Mouse (Mus musculus): ENCODE measurements around the gene Lrrk1. TPM values are rescaled to one million over a fixed set of nuclear protein-coding genes. Genes with fewer than 3 reads are reported as not detected.

Gene Lrrk1
- polyA plus RNA-seq, 1 experiment from 2014 or later: 5.8 TPM

GRCm38 (mm10) chr7:66257232-66257631 is 130.9 kb downstream of the Lrrk1 start:
- Histone ChIP-seq H3K4me2 (ENCODE audit: low read depth, severe bottlenecking) (no peak overlapping the region), H3K9me3 (ENCODE audit: control insufficient read depth, low read length) (no peaks in the 10 kb centered on the region), H3K27me3 (ENCODE audit: control insufficient read depth, insufficient read depth, low read length) (no peaks in the 10 kb centered on the region), H3K4me3 (ENCODE audit: low read depth, low read length) (no peak overlapping the region), H3K9ac (ENCODE audit: low read length) (no peak overlapping the region), H3K4me1 (ENCODE audit: control insufficient read depth, insufficient read depth, low read length) (no peaks in the 10 kb centered on the region), H3K36me3 (ENCODE audit: control insufficient read depth, insufficient read depth, low read length) (no peaks in the 10 kb centered on the region), H3K27ac (replicated peaks; ENCODE audit: low read depth, low read length) (no peak overlapping the region)
- no peak for DNase-seq (ENCODE audit: low spot score)
- WGBS: 87% methylated on average over 5 of the region's 5 CpGs
- ATAC-seq (ENCODE audit: insufficient number of reproducible peaks, low FRiP score, low TSS enrichment, low read depth): no peak

GRCm38 (mm10) chr7:66256441-66256840 is 131.7 kb downstream of the Lrrk1 start:
- 87% methylated on average over 5 of the region's 5 CpGs for WGBS
- H3K4me3 ChIP-seq (ENCODE audit: low read depth, low read length): no peak overlapping the region
- no peak overlapping the region for H3K9ac ChIP-seq (ENCODE audit: low read length)
- ATAC-seq (ENCODE audit: insufficient number of reproducible peaks, low FRiP score, low TSS enrichment, low read depth) (no peak), DNase-seq (ENCODE audit: low spot score) (no peak)
- H3K4me2 ChIP-seq (ENCODE audit: low read depth, severe bottlenecking): no peak overlapping the region
- no peak overlapping the region for H3K27ac ChIP-seq (replicated peaks; ENCODE audit: low read depth, low read length)
- no peaks in the 10 kb centered on the region for H3K27me3 ChIP-seq (ENCODE audit: control insufficient read depth, insufficient read depth, low read length)
- no peaks in the 10 kb centered on the region for H3K36me3 ChIP-seq (ENCODE audit: control insufficient read depth, insufficient read depth, low read length)
- no peaks in the 10 kb centered on the region for H3K9me3 ChIP-seq (ENCODE audit: control insufficient read depth, low read length)
- no peaks in the 10 kb centered on the region for H3K4me1 ChIP-seq (ENCODE audit: control insufficient read depth, insufficient read depth, low read length)

DNA sequence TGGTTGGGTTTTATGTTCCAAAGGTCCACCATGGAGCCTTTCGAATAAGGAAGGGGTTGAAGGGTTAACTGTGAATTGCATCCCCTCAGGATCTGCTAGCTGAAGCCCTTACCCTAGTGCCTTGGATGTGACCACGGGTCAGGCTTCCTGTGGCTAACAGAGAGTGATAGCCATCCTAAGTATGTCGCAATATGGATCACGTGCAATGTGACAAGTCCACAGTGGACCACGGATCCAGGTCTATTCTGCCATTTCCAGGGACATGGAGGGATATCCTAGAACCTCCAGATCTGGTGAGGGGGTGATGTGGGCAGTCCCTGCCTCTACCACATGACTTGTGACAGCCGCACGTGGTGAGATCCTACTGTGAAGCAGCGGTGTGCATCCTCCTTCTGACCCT is 133.2 kb downstream of the Lrrk1 start:
- no peaks in the 10 kb centered on the region for H3K36me3 ChIP-seq (ENCODE audit: control insufficient read depth, insufficient read depth, low read length)
- no peaks in the 10 kb centered on the region for H3K4me1 ChIP-seq (ENCODE audit: control insufficient read depth, insufficient read depth, low read length)
- H3K4me2 ChIP-seq (ENCODE audit: low read depth, severe bottlenecking): no peak overlapping the region
- no peaks in the 10 kb centered on the region for H3K9me3 ChIP-seq (ENCODE audit: control insufficient read depth, low read length)
- WGBS: 87% methylated on average over 8 of the region's 8 CpGs
- H3K9ac ChIP-seq (ENCODE audit: low read length): no peak overlapping the region
- no peaks in the 10 kb centered on the region for H3K27me3 ChIP-seq (ENCODE audit: control insufficient read depth, insufficient read depth, low read length)
- no peak overlapping the region for H3K4me3 ChIP-seq (ENCODE audit: low read depth, low read length)
- H3K27ac ChIP-seq (replicated peaks; ENCODE audit: low read depth, low read length): no peak overlapping the region
- no peak for DNase-seq (ENCODE audit: low spot score)
- ATAC-seq (ENCODE audit: insufficient number of reproducible peaks, low FRiP score, low TSS enrichment, low read depth): no peak

- Histone ChIP-seq H3K36me3 (ENCODE audit: control insufficient read depth, insufficient read depth, low read length) (no peaks in the 10 kb centered on the region), H3K4me3 (ENCODE audit: low read depth, low read length) (no peak overlapping the region), H3K4me2 (ENCODE audit: low read depth, severe bottlenecking) (no peak overlapping the region), H3K4me1 (ENCODE audit: control insufficient read depth, insufficient read depth, low read length) (no peaks in the 10 kb centered on the region), H3K9me3 (ENCODE audit: control insufficient read depth, low read length) (no peaks in the 10 kb centered on the region), H3K9ac (ENCODE audit: low read length) (no peak overlapping the region), H3K27ac (replicated peaks; ENCODE audit: low read depth, low read length) (no peak overlapping the region), H3K27me3 (ENCODE audit: control insufficient read depth, insufficient read depth, low read length) (no peaks in the 10 kb centered on the region)
- DNase-seq (ENCODE audit: low spot score) (no peak), ATAC-seq (ENCODE audit: insufficient number of reproducible peaks, low FRiP score, low TSS enrichment, low read depth) (no peak)
- WGBS: 90% methylated on average over 8 of the region's 8 CpGs
Measured at GRCm38 (mm10) chr7:66253975-66254651, 134.0 kb downstream of the Lrrk1 start.

- Histone ChIP-seq H3K9me3 (ENCODE audit: control insufficient read depth, low read length) (no peaks in the 10 kb centered on the region), H3K27ac (replicated peaks; ENCODE audit: low read depth, low read length) (no peak overlapping the region), H3K4me3 (ENCODE audit: low read depth, low read length) (no peak overlapping the region), H3K27me3 (ENCODE audit: control insufficient read depth, insufficient read depth, low read length) (no peaks in the 10 kb centered on the region), H3K4me1 (ENCODE audit: control insufficient read depth, insufficient read depth, low read length) (peaks cover 5% of the 10 kb centered on the region; the same call in 1 of the 2 replicates), H3K9ac (ENCODE audit: low read length) (no peak overlapping the region), H3K4me2 (ENCODE audit: low read depth, severe bottlenecking) (no peak overlapping the region), H3K36me3 (ENCODE audit: control insufficient read depth, insufficient read depth, low read length) (no peaks in the 10 kb centered on the region)
- peak; percentile 79 for DNase-seq (ENCODE audit: low spot score)
- ATAC-seq (ENCODE audit: insufficient number of reproducible peaks, low FRiP score, low TSS enrichment, low read depth): peak; percentile 55; the same call in 1 of the 2 replicates
- 33% methylated on average over 6 of the region's 6 CpGs for WGBS
Measured at GRCm38 (mm10) chr7:66250030-66250429, 138.1 kb downstream of the Lrrk1 start.

DNA sequence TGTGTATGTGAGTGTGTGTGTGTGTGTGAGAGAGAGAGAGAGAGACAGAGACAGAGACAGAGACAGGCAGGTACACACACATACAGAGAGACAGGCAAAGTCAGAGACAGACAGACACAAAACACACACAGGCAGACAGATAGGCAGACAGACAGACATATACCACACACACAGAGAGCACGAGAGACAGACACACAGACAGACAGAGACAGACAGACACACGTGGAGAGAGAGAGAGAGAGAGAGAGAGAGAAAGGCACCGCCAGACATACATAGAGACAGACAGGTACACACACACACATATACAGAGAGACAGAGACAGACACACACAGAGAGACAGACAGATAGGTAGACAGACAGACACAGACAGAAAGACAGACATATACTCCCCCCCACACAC is 138.7 kb downstream of the Lrrk1 start:
- 94% methylated on average over 3 of the region's 3 CpGs for WGBS
- DNase-seq (ENCODE audit: low spot score): no peak
- H3K4me2 ChIP-seq (ENCODE audit: low read depth, severe bottlenecking): no peak overlapping the region
- ATAC-seq (ENCODE audit: insufficient number of reproducible peaks, low FRiP score, low TSS enrichment, low read depth): no peak
- no peak overlapping the region for H3K9ac ChIP-seq (ENCODE audit: low read length)
- H3K27ac ChIP-seq (replicated peaks; ENCODE audit: low read depth, low read length): no peak overlapping the region
- peaks cover 5% of the 10 kb centered on the region; the same call in 1 of the 2 replicates for H3K4me1 ChIP-seq (ENCODE audit: control insufficient read depth, insufficient read depth, low read length)
- H3K4me3 ChIP-seq (ENCODE audit: low read depth, low read length): no peak overlapping the region
- H3K27me3 ChIP-seq (ENCODE audit: control insufficient read depth, insufficient read depth, low read length): no peaks in the 10 kb centered on the region
- H3K36me3 ChIP-seq (ENCODE audit: control insufficient read depth, insufficient read depth, low read length): no peaks in the 10 kb centered on the region
- H3K9me3 ChIP-seq (ENCODE audit: control insufficient read depth, low read length): no peaks in the 10 kb centered on the region

- no peak overlapping the region for H3K4me3 ChIP-seq (ENCODE audit: low read depth, low read length)
- no peaks in the 10 kb centered on the region for H3K36me3 ChIP-seq (ENCODE audit: control insufficient read depth, insufficient read depth, low read length)
- H3K27ac ChIP-seq (replicated peaks; ENCODE audit: low read depth, low read length): no peak overlapping the region
- DNase-seq (ENCODE audit: low spot score): no peak
- H3K4me1 ChIP-seq (ENCODE audit: control insufficient read depth, insufficient read depth, low read length): peaks cover 5% of the 10 kb centered on the region; the same call in 1 of the 2 replicates
- no peak overlapping the region for H3K9ac ChIP-seq (ENCODE audit: low read length)
- H3K4me2 ChIP-seq (ENCODE audit: low read depth, severe bottlenecking): no peak overlapping the region
- no peak for ATAC-seq (ENCODE audit: insufficient number of reproducible peaks, low FRiP score, low TSS enrichment, low read depth)
- H3K27me3 ChIP-seq (ENCODE audit: control insufficient read depth, insufficient read depth, low read length): no peaks in the 10 kb centered on the region
- no peaks in the 10 kb centered on the region for H3K9me3 ChIP-seq (ENCODE audit: control insufficient read depth, low read length)
- 54% methylated on average over 2 of the region's 2 CpGs for WGBS
Measured at GRCm38 (mm10) chr7:66249020-66249419, 139.1 kb downstream of the Lrrk1 start.

- Histone ChIP-seq H3K27ac (replicated peaks; ENCODE audit: low read depth, low read length) (no peak overlapping the region), H3K4me2 (ENCODE audit: low read depth, severe bottlenecking) (no peak overlapping the region), H3K9me3 (ENCODE audit: control insufficient read depth, low read length) (no peaks in the 10 kb centered on the region), H3K27me3 (ENCODE audit: control insufficient read depth, insufficient read depth, low read length) (no peaks in the 10 kb centered on the region), H3K9ac (ENCODE audit: low read length) (no peak overlapping the region), H3K36me3 (ENCODE audit: control insufficient read depth, insufficient read depth, low read length) (no peaks in the 10 kb centered on the region), H3K4me1 (ENCODE audit: control insufficient read depth, insufficient read depth, low read length) (peaks cover 5% of the 10 kb centered on the region; the same call in 1 of the 2 replicates), H3K4me3 (ENCODE audit: low read depth, low read length) (no peak overlapping the region)
- no peak for DNase-seq (ENCODE audit: low spot score)
- ATAC-seq (ENCODE audit: insufficient number of reproducible peaks, low FRiP score, low TSS enrichment, low read depth): no peak
Measured at GRCm38 (mm10) chr7:66248270-66248669, 139.9 kb downstream of the Lrrk1 start.
